Mouse (Mus musculus) forebrain, embryonic 14.5 days (tissue): ENCODE data around the gene Ripor3. TPM values are rescaled to one million over a fixed set of nuclear protein-coding genes. Genes with fewer than 3 reads are reported as not detected.

Source experiments
- ATAC-seq: fragments of 200-750 bp; cut with Nextera tagmentation; 2 replicates; pipeline ENCODE4 v1.8.0; 2017; ENCODE audit warnings: mild to moderate bottlenecking, moderate library complexity
- DNase-seq: peaks from one replicate; pipeline ENCODE4 v3.0.0-alpha.2; 2015; ENCODE audit warnings: low spot score
- H3K27ac ChIP-seq: fragments of 300-500 bp; sonication (generic); 2 replicates; pipeline ENCODE4 v1.5.1; 2014; ENCODE audit warnings: low read depth, mild to moderate bottlenecking, control low read depth, low read length, moderate library complexity
- H3K27me3 ChIP-seq: fragments of 300-500 bp; sonication (generic); replicated peaks from 2 replicates; pipeline ENCODE4 v1.6.1; 2014; ENCODE audit warnings: low read length, control low read depth, mixed read lengths; ENCODE audit not compliant: control insufficient read depth, insufficient read depth
- H3K36me3 ChIP-seq: fragments of 300-500 bp; sonication (generic); 2 replicates; pipeline ENCODE4 v1.6.1; 2014; ENCODE audit warnings: low read length, control low read depth; ENCODE audit not compliant: control insufficient read depth, insufficient read depth
- H3K4me1 ChIP-seq: fragments of 300-500 bp; sonication (generic); 2 replicates; pipeline ENCODE4 v1.6.1; 2014; ENCODE audit warnings: antibody characterized with exemption, low read length, control low read depth; ENCODE audit not compliant: control insufficient read depth, insufficient read depth
- H3K4me2 ChIP-seq: fragments of 300-500 bp; sonication (generic); 2 replicates; pipeline ENCODE4 v1.6.1; 2014; ENCODE audit warnings: mild to moderate bottlenecking, control low read depth, low read length
- H3K4me3 ChIP-seq: fragments of 300-500 bp; sonication (generic); 2 replicates; pipeline ENCODE4 v1.5.1; 2014; ENCODE audit warnings: low read depth, low read length, control low read depth
- H3K9ac ChIP-seq: fragments of 300-500 bp; sonication (generic); 2 replicates; pipeline ENCODE4 v1.6.1; 2014; ENCODE audit warnings: mild to moderate bottlenecking, low read length, control low read depth, moderate library complexity
- H3K9me3 ChIP-seq: fragments of 300-500 bp; sonication (generic); replicated peaks from 2 replicates; pipeline ENCODE4 v1.6.1; 2016; ENCODE audit warnings: low read length, control low read depth, mixed read lengths; ENCODE audit not compliant: control insufficient read depth
- WGBS: fragments of 180-500 bp; shearing (Covaris S2); extraction: QIAGEN DNeasy Blood & Tissue Kit; methylation state at CpG from one replicate; pipeline ENCODE4 v1.1.7; 2014; 5-methylcytosine and 5-hydroxymethylcytosine counted together
- polyA plus RNA-seq: library from polyadenylated mRNA; unstranded; fragments of >200 nt; fragmentation: Nextera tagmentation; extraction: Ambion mirVana; gene quantifications from 2 replicates; pipeline ENCODE4 v1.2.1, GENCODE M21; 2014

Gene Ripor3
- polyA plus RNA-seq, 1 experiment from 2014 or later = 0.22 TPM

GRCm38 (mm10) chr2:167987640-167988039 lies 22.8 kb downstream of the Ripor3 start:
- WGBS = 66% methylated on average over 12 of the region's 12 CpGs
- ATAC-seq (no peak), DNase-seq (no peak)
- H3K4me2 ChIP-seq = no peak overlapping the region
- H3K27me3 ChIP-seq = no peaks in the 10 kb centered on the region
- no peak overlapping the region for H3K27ac ChIP-seq
- H3K9me3 ChIP-seq = no peaks in the 10 kb centered on the region
- H3K9ac ChIP-seq = no peak overlapping the region
- H3K4me1 ChIP-seq = no peaks in the 10 kb centered on the region
- H3K36me3 ChIP-seq = no peaks in the 10 kb centered on the region
- no peak overlapping the region for H3K4me3 ChIP-seq

- no peak overlapping the region for H3K4me2 ChIP-seq
- no peak overlapping the region for H3K27ac ChIP-seq
- H3K36me3 ChIP-seq = no peaks in the 10 kb centered on the region
- peak; percentile 18 for DNase-seq
- no peak overlapping the region for H3K4me3 ChIP-seq
- no peaks in the 10 kb centered on the region for H3K9me3 ChIP-seq
- no peak for ATAC-seq
- 26% methylated on average over 7 of the region's 7 CpGs for WGBS
- H3K4me1 ChIP-seq = no peaks in the 10 kb centered on the region
- no peak overlapping the region for H3K9ac ChIP-seq
- H3K27me3 ChIP-seq = no peaks in the 10 kb centered on the region
These were observed 23.7 kb downstream of the Ripor3 start for GRCm38 (mm10) chr2:167986762-167987161.

- peaks cover 2% of the 10 kb centered on the region; the same call in 1 of the 2 replicates for H3K36me3 ChIP-seq
- no peak overlapping the region for H3K9ac ChIP-seq
- no peaks in the 10 kb centered on the region for H3K27me3 ChIP-seq
- no peak overlapping the region for H3K27ac ChIP-seq
- 47% methylated on average over 3 of the region's 3 CpGs for WGBS
- no peak overlapping the region for H3K4me2 ChIP-seq
- DNase-seq (no peak), ATAC-seq (no peak)
- H3K4me3 ChIP-seq = no peak overlapping the region
- H3K9me3 ChIP-seq = no peaks in the 10 kb centered on the region
- H3K4me1 ChIP-seq = no peaks in the 10 kb centered on the region
These were observed 25.5 kb downstream of the Ripor3 start for GRCm38 (mm10) chr2:167984946-167985345.

- WGBS = 83% methylated on average over 5 of the region's 5 CpGs
- Histone ChIP-seq H3K4me1 (no peaks in the 10 kb centered on the region), H3K4me2 (no peak overlapping the region), H3K9me3 (no peaks in the 10 kb centered on the region), H3K9ac (no peak overlapping the region), H3K27ac (no peak overlapping the region), H3K4me3 (no peak overlapping the region), H3K27me3 (no peaks in the 10 kb centered on the region), H3K36me3 (peaks cover 7% of the 10 kb centered on the region; the same call in 1 of the 2 replicates)
- DNase-seq (no peak), ATAC-seq (no peak)
These were observed 26.0 kb downstream of the Ripor3 start for GRCm38 (mm10) chr2:167984371-167984770.

- H3K9me3 ChIP-seq = no peaks in the 10 kb centered on the region
- no peak for DNase-seq
- H3K27ac ChIP-seq = no peak overlapping the region
- peaks cover 24% of the 10 kb centered on the region for H3K36me3 ChIP-seq
- ATAC-seq = no peak
- no peaks in the 10 kb centered on the region for H3K4me1 ChIP-seq
- 64% methylated on average over 9 of the region's 9 CpGs for WGBS
- no peak overlapping the region for H3K4me2 ChIP-seq
- no peak overlapping the region for H3K9ac ChIP-seq
- H3K4me3 ChIP-seq = no peak overlapping the region
- H3K27me3 ChIP-seq = no peaks in the 10 kb centered on the region
These were observed 27.8 kb downstream of the Ripor3 start for GRCm38 (mm10) chr2:167982646-167983045.

GRCm38 (mm10) chr2:167980391-167980790 lies 30.0 kb downstream of the Ripor3 start:
- Histone ChIP-seq H3K27me3 (no peaks in the 10 kb centered on the region), H3K36me3 (peaks cover 47% of the 10 kb centered on the region), H3K9me3 (no peaks in the 10 kb centered on the region), H3K9ac (no peak overlapping the region), H3K27ac (no peak overlapping the region), H3K4me3 (no peak overlapping the region), H3K4me2 (no peak overlapping the region), H3K4me1 (no peaks in the 10 kb centered on the region)
- WGBS = 87% methylated on average over 10 of the region's 10 CpGs
- ATAC-seq = no peak
- DNase-seq = no peak

- H3K9me3 ChIP-seq = no peaks in the 10 kb centered on the region
- DNase-seq (no peak), ATAC-seq (no peak)
- peaks cover 68% of the 10 kb centered on the region for H3K36me3 ChIP-seq
- H3K9ac ChIP-seq = no peak overlapping the region
- H3K4me2 ChIP-seq = no peak overlapping the region
- H3K27me3 ChIP-seq = no peaks in the 10 kb centered on the region
- H3K4me3 ChIP-seq = no peak overlapping the region
- no peak overlapping the region for H3K27ac ChIP-seq
- 95% methylated on average over 10 of the region's 10 CpGs for WGBS
- no peaks in the 10 kb centered on the region for H3K4me1 ChIP-seq
These were observed 32.1 kb downstream of the Ripor3 start for GRCm38 (mm10) chr2:167978271-167978670.

GRCm38 (mm10) chr2:167975746-167976145 lies 34.7 kb downstream of the Ripor3 start:
- DNase-seq = no peak
- Histone ChIP-seq H3K27me3 (no peaks in the 10 kb centered on the region), H3K9me3 (no peaks in the 10 kb centered on the region), H3K9ac (no peak overlapping the region), H3K4me2 (no peak overlapping the region), H3K4me1 (no peaks in the 10 kb centered on the region), H3K36me3 (peaks cover 93% of the 10 kb centered on the region), H3K27ac (no peak overlapping the region), H3K4me3 (no peak overlapping the region)
- ATAC-seq = no peak
- WGBS = 94% methylated on average over 12 of the region's 12 CpGs

GRCm38 (mm10) chr2:167972809-167973208 lies 37.6 kb downstream of the Ripor3 start:
- Histone ChIP-seq H3K9ac (no peak overlapping the region), H3K36me3 (peaks cover 99% of the 10 kb centered on the region), H3K27me3 (no peaks in the 10 kb centered on the region), H3K4me3 (no peak overlapping the region), H3K4me2 (no peak overlapping the region), H3K9me3 (no peaks in the 10 kb centered on the region), H3K27ac (no peak overlapping the region), H3K4me1 (no peaks in the 10 kb centered on the region)
- ATAC-seq = no peak
- DNase-seq = no peak
- 63% methylated on average over 1 of the region's 1 CpGs for WGBS
